Mouse (Mus musculus) cerebellum, adult 2 months (tissue): ENCODE measurements around the gene Junb.

Experiments used
- CTCF ChIP-seq: fragments of 200-500 bp; IDR thresholded peaks from 2 replicates; pipeline ENCODE4 v1.5.1; 2011; ENCODE audit warnings: low read depth, mild to moderate bottlenecking, control low read depth, low read length, moderate library complexity, borderline replicate concordance; ENCODE audit not compliant: insufficient read depth
- POLR2A ChIP-seq: fragments of 200-500 bp; IDR thresholded peaks from 2 replicates; pipeline ENCODE4 v1.6.1; 2011; ENCODE audit warnings: low read length, control low read depth, borderline replicate concordance; ENCODE audit not compliant: insufficient read depth

DNA sequence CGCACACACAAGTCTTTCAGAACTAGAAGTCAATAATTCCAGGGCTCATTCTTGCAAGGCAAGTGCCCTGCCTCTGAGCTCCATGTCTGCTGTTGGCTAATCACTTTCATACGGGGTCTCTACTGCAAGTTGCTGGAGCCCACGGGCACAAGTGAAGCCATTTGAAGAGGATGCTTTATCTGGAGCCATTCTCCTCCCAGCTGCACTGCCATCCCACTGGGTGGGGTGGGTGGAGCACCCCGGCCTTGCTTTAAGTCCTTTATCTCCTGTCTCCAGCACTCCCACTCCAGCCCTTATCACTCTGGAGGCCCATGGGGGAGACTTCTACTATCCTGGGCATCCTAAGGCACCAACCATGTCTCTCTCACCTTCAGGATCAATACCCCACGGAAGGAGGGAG lies 7.6 kb downstream of the Junb start:
- TF ChIP-seq CTCF (no peak), POLR2A (no peak)
